Mouse (Mus musculus): ENCODE measurements at regions not wholly inside any gene's neighbourhood (a gene's known extent, or its start where the extent isn't known, plus 50 kb on each side); places are given as distances from the start of the nearest gene placed in this dataset.
A peak's percentile ranks its signal among the peaks of the same experiment; 100 is the strongest.

DNA sequence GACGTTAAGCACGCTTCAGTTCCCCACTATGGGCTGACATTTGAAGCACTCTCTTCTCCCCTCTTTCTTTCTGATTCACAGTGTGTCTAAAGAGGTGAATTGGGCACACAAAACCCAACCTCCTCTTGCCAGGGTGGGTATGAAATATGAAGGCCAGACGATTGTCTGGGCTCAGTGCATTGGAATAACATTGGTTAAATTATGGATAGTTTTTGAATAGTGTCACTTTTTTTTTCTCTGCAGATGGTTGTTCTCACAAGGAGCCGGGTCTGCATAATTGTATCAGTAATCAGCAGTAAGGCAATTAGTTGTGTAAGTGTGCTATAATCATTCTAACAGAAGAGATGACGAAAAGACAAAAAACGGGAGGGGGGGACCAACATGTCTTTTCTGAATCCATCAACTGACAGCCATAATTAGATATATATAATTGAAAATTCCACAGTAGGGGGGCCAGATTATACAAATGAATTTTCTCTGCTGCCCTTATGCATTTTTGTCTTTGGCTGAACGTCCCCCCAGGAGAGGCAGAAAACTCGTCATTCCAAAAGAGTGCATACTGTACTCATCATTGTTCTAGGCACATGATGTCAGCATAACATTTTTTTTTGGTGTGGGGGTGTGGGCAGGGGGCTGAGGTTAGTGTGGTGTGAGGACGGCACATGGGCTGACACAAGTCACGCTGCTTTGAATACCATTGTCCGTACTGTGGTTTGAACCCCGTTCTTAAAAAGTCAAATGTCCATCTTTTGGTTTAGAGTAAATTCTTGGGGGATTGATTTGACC, 280.7 kb upstream of the Sall1 start:
- no peak for DNase-seq

DNA sequence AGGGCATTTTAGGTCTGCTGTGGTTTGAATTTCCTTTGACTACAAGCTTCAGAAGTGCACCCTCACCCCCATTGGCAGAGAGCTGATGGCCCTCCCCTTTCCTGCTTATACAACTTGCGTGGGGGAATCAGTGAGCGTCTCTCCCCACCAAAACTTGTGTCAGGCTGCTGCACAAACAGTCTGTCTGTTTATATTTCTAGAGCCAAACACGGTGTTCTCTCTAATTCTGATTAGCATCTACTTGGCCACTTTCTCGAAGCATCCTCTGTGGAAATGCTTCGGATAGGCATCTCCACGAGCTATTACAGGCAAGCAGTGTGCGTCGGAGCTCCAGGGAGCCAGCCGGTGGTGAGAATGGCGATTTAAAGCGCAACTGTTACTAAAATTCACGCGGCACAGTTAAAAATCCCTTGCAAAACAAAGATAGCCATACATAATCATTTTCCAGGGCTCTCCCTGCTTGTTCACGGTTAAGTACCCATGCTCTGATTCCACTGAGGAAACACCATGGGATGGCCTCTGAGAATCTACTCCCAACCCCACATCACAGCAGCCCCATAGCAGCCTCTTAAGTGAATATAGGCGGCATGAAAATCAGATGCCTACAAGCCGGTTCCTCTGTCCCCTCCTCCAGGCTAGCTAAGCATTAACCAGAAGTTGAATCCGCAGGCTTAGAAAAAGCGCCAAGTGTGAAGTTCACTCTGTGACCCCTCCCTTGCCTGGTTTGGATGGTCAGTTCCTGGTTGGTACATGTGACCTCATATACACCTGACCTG, 273.7 kb upstream of the Sall1 start:
- DNase-seq = no peak

DNA sequence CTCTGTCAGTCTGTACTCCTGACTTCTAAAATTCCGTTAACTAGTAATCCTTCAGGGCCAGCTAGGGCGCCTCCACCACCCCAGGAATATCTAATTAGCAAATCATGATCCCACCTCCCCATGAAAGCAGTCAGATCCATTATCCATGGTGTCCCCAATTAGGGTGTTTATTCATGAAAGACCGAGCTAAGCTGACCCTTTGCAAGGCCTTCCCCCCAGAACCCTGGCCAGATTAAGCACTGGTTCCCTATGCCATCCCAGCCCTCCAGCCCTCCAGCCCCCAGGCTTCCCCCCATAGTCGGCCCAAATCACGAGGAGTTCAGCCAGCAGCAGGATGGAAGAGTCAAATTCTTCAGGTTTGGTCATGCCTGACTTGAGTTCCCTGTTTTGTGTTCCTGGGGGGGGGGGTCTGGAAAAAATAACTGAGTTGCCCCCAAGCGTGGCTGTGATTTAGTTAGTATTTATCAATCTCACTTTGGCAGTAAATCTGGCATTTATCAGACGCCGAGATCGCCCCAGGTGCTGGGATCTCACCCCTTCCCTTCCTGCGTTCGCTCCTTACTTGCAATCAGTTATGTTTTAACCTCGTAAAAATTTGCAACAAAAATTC, 272.7 kb upstream of the Sall1 start:
- no peak for DNase-seq

- DNase-seq = no peak
These were observed 270.9 kb upstream of the Sall1 start for GRCm38 (mm10) chr8:89314907-89315306.

DNA sequence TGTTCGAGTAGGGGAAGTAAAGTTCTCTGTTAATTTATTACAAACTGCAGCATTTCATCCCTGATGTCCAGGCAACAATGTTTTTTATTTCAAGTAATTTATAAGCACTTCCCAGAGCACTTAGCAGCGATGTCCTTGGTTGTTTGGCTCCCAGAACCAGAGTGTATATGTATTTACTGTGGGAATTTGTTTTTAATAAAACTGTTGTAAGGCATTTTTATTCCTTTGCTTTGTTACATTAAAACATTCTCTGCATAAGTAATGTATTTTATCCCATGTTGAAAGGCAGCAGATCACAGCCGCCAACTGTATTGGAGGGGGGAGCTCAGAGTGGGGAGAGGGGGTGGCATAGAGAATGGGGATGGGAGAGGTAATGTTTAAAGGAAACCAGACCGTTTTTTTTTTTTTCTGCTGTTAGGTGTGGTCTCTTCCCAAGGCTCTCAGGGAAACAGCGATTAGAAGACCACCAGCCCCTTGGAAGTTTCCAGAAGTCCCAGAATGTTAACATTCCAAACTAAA, 266.8 kb upstream of the Sall1 start:
- no peak for DNase-seq

DNA sequence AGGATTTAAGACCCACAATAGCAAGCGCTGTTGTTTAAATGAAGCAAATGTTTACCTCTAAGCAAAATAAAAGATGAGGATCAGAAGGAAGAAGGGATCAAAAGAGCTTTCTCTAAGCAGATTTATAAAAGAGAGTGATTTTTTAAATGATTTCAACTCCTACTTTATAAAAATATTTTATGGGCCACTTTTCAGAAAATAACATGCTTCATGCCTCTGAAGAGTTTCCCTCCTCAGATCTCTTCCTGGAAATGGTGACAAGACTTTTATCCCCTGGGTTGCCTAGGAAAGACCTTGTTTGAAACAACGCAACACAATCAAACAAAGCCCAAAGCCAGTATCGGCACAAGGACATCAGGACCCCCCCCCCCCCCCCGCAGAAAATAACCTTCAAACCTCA, 265.6 kb upstream of the Sall1 start:
- DNase-seq = no peak

GRCm38 (mm10) chr8:89308950-89309349, 265.0 kb upstream of the Sall1 start:
- no peak for DNase-seq

- no peak for DNase-seq
These were observed 264.6 kb upstream of the Sall1 start for GRCm38 (mm10) chr8:89308532-89308931.

- DNase-seq = no peak
These were observed 263.6 kb upstream of the Sall1 start for GRCm38 (mm10) chr8:89307601-89308000.

DNA sequence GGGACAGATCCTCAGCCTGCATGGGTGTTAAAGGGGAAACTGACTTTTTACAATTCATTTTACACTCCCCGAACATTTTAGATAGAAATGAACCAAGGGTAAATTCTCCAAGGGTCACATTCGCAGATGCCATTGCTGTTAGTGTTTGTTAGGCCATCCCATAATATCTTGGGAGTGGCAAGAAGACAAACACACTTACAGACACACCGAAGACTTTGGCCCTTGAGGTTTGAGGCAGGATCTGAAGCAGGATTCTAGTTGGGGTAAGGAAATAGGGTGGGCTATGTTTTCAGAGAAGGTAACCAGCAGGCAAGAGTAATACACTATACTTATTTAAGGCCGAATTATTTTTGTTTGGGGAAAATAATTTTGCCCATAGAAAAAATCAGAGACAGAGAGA, 263.1 kb upstream of the Sall1 start:
- DNase-seq = no peak

DNA sequence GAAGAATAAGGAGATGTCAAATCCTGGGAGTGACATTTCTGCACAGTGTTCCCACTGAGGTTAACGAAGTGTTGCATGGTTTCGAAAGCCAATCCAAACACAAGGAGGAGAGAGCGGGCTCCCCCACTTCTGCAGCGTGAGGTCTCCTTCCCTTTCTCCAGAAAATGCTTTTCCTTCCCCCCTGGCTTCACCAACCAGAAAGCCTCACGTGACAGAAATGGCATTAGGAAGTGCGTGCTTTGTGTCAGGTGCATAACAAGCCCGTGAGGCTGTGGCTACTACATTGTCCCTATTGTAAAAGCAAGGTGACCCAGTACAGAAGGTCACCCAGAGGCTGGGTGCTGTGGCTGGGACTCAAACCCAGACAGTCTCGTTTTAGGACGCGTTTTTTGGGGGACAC, 260.2 kb upstream of the Sall1 start:
- DNase-seq = no peak

DNA sequence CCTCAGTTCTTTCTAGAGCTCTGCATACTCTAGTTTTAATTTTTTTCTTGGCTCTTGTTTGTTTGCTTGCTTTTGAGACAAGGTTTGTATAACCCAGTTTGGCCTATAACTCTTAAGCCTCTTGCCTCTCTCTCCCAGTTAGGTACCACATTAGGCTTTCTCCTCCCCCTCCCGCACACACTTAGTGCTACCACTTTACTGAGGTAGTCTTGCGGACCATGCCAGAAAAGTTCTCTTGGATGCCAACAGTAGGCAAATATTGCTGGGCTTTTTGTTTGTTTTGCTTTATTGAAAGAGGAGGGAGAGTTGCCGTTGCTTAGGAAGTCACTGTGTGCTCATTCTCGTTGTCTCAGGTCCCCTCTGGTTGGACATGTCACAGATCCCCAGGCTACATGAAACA, 259.4 kb upstream of the Sall1 start:
- DNase-seq = no peak

GRCm38 (mm10) chr8:89299637-89300036, 255.7 kb upstream of the Sall1 start:
- no peak for DNase-seq

GRCm38 (mm10) chr8:89295686-89296085, 251.7 kb upstream of the Sall1 start:
- DNase-seq = no peak

GRCm38 (mm10) chr8:89289017-89289416, 245.1 kb upstream of the Sall1 start:
- no peak for DNase-seq

GRCm38 (mm10) chr8:89284871-89285564, 241.1 kb upstream of the Sall1 start:
- peak in 1 of 2 experiments; percentile 5 for DNase-seq

- no peak for DNase-seq
These were observed 239.4 kb upstream of the Sall1 start for GRCm38 (mm10) chr8:89283105-89284096.

DNA sequence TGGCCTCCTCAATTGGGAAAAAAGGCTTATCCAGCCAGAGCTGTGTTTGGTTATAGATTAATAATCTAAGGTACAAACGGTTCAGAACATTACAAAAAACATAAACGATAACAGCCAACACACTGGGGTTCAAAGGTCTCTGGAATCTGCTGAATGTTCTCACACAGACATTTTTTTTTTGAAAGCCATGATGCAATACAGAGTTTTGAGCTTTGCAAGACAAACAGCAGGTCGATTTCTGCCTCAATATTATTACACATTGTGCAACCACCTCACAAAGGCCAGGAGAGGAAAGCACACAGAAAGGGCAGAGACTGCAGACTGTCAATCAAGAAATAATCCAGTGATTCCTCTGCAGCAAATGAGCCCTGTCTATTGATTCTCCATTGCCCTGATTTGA, 235.9 kb upstream of the Sall1 start:
- no peak for DNase-seq

GRCm38 (mm10) chr8:89279142-89279541, 235.2 kb upstream of the Sall1 start:
- no peak for DNase-seq

DNA sequence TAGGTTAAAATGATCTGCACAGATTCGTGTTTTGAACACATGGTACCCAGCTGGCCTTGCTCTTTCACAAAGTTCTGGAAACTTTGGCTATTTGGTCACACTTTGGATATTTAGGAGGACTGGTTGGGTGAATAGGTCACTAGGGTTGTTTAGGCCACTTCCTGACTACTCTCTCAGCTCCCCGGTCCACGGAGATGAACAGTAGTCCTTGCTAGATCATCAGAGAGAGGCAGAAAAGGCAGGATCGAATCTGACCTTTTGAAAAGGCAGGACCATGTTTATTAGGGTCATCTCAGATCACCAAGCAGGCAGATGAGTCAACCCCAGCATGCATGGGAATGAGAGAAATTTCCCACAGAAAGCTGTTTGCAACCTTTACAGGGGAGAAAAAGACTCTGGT, 229.3 kb upstream of the Sall1 start:
- no peak for DNase-seq

- peak; percentile 29 to 37 for DNase-seq
These were observed 228.4 kb upstream of the Sall1 start for GRCm38 (mm10) chr8:89272381-89272815.
